Mouse (Mus musculus): Measurements from ENCODE around the gene Irf1. TPM values are rescaled to one million over a fixed set of nuclear protein-coding genes. Genes with fewer than 3 reads are reported as not detected.

Irf1 gene
- polyA plus RNA-seq, 1 experiment from 2014 or later: 3.5 TPM

- no peaks in the 10 kb centered on the region for H3K27me3 ChIP-seq
- H3K36me3 ChIP-seq: no peaks in the 10 kb centered on the region
- H3K9me3 ChIP-seq: peaks cover 3% of the 10 kb centered on the region; the same call in 1 of the 2 replicates
- WGBS: 81% methylated on average over 3 of the region's 3 CpGs
- H3K27ac ChIP-seq (replicated peaks): no peak overlapping the region
- H3K9ac ChIP-seq: no peak overlapping the region
- no peak for ATAC-seq (ENCODE audit: low read depth)
- H3K4me3 ChIP-seq: no peak overlapping the region
- no peak overlapping the region for H3K4me2 ChIP-seq
- H3K4me1 ChIP-seq (replicated peaks): peaks cover 24% of the 10 kb centered on the region
Measured at GRCm38 (mm10) chr11:53792986-53793385, 23.2 kb downstream of the Irf1 start.

GRCm38 (mm10) chr11:53794015-53794414, 24.2 kb downstream of the Irf1 start:
- Histone ChIP-seq H3K27me3 (no peaks in the 10 kb centered on the region), H3K9ac (no peak overlapping the region), H3K4me2 (no peak overlapping the region), H3K4me1 (replicated peaks) (peaks cover 24% of the 10 kb centered on the region), H3K4me3 (no peak overlapping the region), H3K27ac (replicated peaks) (no peak overlapping the region), H3K36me3 (no peaks in the 10 kb centered on the region), H3K9me3 (peaks cover 3% of the 10 kb centered on the region; the same call in 1 of the 2 replicates)
- WGBS: 78% methylated on average over 3 of the region's 3 CpGs
- ATAC-seq (ENCODE audit: low read depth): no peak

GRCm38 (mm10) chr11:53794671-53795557, 25.1 kb downstream of the Irf1 start:
- ATAC-seq (ENCODE audit: low read depth): no peak
- peaks cover 24% of the 10 kb centered on the region for H3K4me1 ChIP-seq (replicated peaks)
- no peak overlapping the region for H3K9ac ChIP-seq
- H3K9me3 ChIP-seq: peaks cover 3% of the 10 kb centered on the region; the same call in 1 of the 2 replicates
- no peaks in the 10 kb centered on the region for H3K36me3 ChIP-seq
- no peak overlapping the region for H3K4me3 ChIP-seq
- H3K4me2 ChIP-seq: no peak overlapping the region
- 0 out of 2 replicates have a peak overlapping the region, but pooled peaks have one; percentile 1 for H3K27ac ChIP-seq (replicated peaks)
- H3K27me3 ChIP-seq: no peaks in the 10 kb centered on the region
- WGBS: 68% methylated on average over 25 of the region's 25 CpGs

- no peak overlapping the region; the same call in 1 of the 2 replicates for H3K27ac ChIP-seq (replicated peaks)
- no peaks in the 10 kb centered on the region for H3K27me3 ChIP-seq
- 67% methylated on average over 8 of the region's 8 CpGs for WGBS
Measured at GRCm38 (mm10) chr11:53795813-53796212, 26.0 kb downstream of the Irf1 start.

GRCm38 (mm10) chr11:53796409-53797151, 26.8 kb downstream of the Irf1 start:
- Histone ChIP-seq H3K27ac (replicated peaks) (peak overlapping the region; percentile 7), H3K36me3 (no peaks in the 10 kb centered on the region), H3K4me2 (no peak overlapping the region), H3K9me3 (no peaks in the 10 kb centered on the region), H3K4me3 (no peak overlapping the region), H3K4me1 (replicated peaks) (peaks cover 24% of the 10 kb centered on the region), H3K27me3 (no peaks in the 10 kb centered on the region), H3K9ac (no peak overlapping the region)
- WGBS: 61% methylated on average over 12 of the region's 12 CpGs
- ATAC-seq (ENCODE audit: low read depth): no peak

More at GRCm38 (mm10) chr11:53795813-53796212, 26.0 kb downstream of the Irf1 start:
- no peak for ATAC-seq (ENCODE audit: low read depth)
- no peaks in the 10 kb centered on the region for H3K36me3 ChIP-seq
- H3K4me3 ChIP-seq: no peak overlapping the region
- peaks cover 24% of the 10 kb centered on the region for H3K4me1 ChIP-seq (replicated peaks)
- H3K9me3 ChIP-seq: no peaks in the 10 kb centered on the region
- no peak overlapping the region for H3K4me2 ChIP-seq
- no peak overlapping the region for H3K9ac ChIP-seq

GRCm38 (mm10) chr11:53797386-53797920, 27.6 kb downstream of the Irf1 start:
- Histone ChIP-seq H3K4me3 (no peak overlapping the region), H3K27ac (replicated peaks) (no peak overlapping the region)
- WGBS: 39% methylated on average over 6 of the region's 6 CpGs

GRCm38 (mm10) chr11:53798041-53798711, 28.4 kb downstream of the Irf1 start:
- no peaks in the 10 kb centered on the region for H3K36me3 ChIP-seq
- no peak overlapping the region for H3K9ac ChIP-seq
- ATAC-seq (ENCODE audit: low read depth): no peak
- no peak overlapping the region for H3K4me2 ChIP-seq
- H3K27me3 ChIP-seq: no peaks in the 10 kb centered on the region
- no peak overlapping the region for H3K4me3 ChIP-seq
- H3K9me3 ChIP-seq: no peaks in the 10 kb centered on the region
- peaks cover 24% of the 10 kb centered on the region for H3K4me1 ChIP-seq (replicated peaks)
- H3K27ac ChIP-seq (replicated peaks): no peak overlapping the region
- WGBS: 88% methylated on average over 10 of the region's 10 CpGs

More at GRCm38 (mm10) chr11:53797386-53797920, 27.6 kb downstream of the Irf1 start:
- no peak for ATAC-seq (ENCODE audit: low read depth)
- Histone ChIP-seq H3K9ac (no peak overlapping the region), H3K4me2 (no peak overlapping the region), H3K4me1 (replicated peaks) (peaks cover 24% of the 10 kb centered on the region), H3K9me3 (no peaks in the 10 kb centered on the region), H3K36me3 (no peaks in the 10 kb centered on the region), H3K27me3 (no peaks in the 10 kb centered on the region)

- Histone ChIP-seq H3K27me3 (no peaks in the 10 kb centered on the region), H3K27ac (replicated peaks) (no peak overlapping the region), H3K4me2 (no peak overlapping the region), H3K4me1 (replicated peaks) (peaks cover 24% of the 10 kb centered on the region), H3K4me3 (no peak overlapping the region), H3K9ac (no peak overlapping the region), H3K36me3 (no peaks in the 10 kb centered on the region), H3K9me3 (no peaks in the 10 kb centered on the region)
- WGBS: 54% methylated on average over 4 of the region's 4 CpGs
- no peak for ATAC-seq (ENCODE audit: low read depth)
Measured at GRCm38 (mm10) chr11:53800036-53800435, 30.2 kb downstream of the Irf1 start.

GRCm38 (mm10) chr11:53800975-53801374, 31.2 kb downstream of the Irf1 start:
- no peak overlapping the region for H3K27ac ChIP-seq (replicated peaks)
- H3K9me3 ChIP-seq: no peaks in the 10 kb centered on the region
- WGBS: 89% methylated on average over 5 of the region's 5 CpGs
- H3K36me3 ChIP-seq: no peaks in the 10 kb centered on the region
- peaks cover 17% of the 10 kb centered on the region for H3K4me1 ChIP-seq (replicated peaks)
- H3K4me2 ChIP-seq: no peak overlapping the region
- ATAC-seq (ENCODE audit: low read depth): no peak
- no peak overlapping the region for H3K4me3 ChIP-seq
- H3K9ac ChIP-seq: no peak overlapping the region
- H3K27me3 ChIP-seq: no peaks in the 10 kb centered on the region

GRCm38 (mm10) chr11:53803093-53803492, 33.3 kb downstream of the Irf1 start:
- ATAC-seq (ENCODE audit: low read depth): no peak
- Histone ChIP-seq H3K9me3 (no peaks in the 10 kb centered on the region), H3K9ac (no peak overlapping the region), H3K36me3 (no peaks in the 10 kb centered on the region), H3K4me1 (replicated peaks) (no peaks in the 10 kb centered on the region), H3K27ac (replicated peaks) (no peak overlapping the region), H3K27me3 (no peaks in the 10 kb centered on the region), H3K4me3 (no peak overlapping the region), H3K4me2 (no peak overlapping the region)
- 89% methylated on average over 12 of the region's 12 CpGs for WGBS

GRCm38 (mm10) chr11:53803494-53803893, 33.7 kb downstream of the Irf1 start:
- ATAC-seq (ENCODE audit: low read depth): no peak
- H3K4me3 ChIP-seq: no peak overlapping the region
- H3K27me3 ChIP-seq: no peaks in the 10 kb centered on the region
- 91% methylated on average over 6 of the region's 6 CpGs for WGBS
- H3K27ac ChIP-seq (replicated peaks): no peak overlapping the region
- no peak overlapping the region for H3K4me2 ChIP-seq
- H3K9me3 ChIP-seq: no peaks in the 10 kb centered on the region
- no peaks in the 10 kb centered on the region for H3K36me3 ChIP-seq
- no peaks in the 10 kb centered on the region for H3K4me1 ChIP-seq (replicated peaks)
- no peak overlapping the region for H3K9ac ChIP-seq
